Mouse (Mus musculus): ENCODE measurements around the gene Mta1. TPM values are rescaled to one million over a fixed set of nuclear protein-coding genes. Genes with fewer than 3 reads are reported as not detected.

Mta1 gene
- polyA plus RNA-seq, 1 experiment from 2014 or later = 22.9 TPM

GRCm38 (mm10) chr12:113100448-113101076 lies 2.5 kb downstream of the Mta1 start:
- DNase-seq (ENCODE audit: low spot score) = no peak
- Histone ChIP-seq H3K27me3 (ENCODE audit: low read depth, poor library complexity, severe bottlenecking) (no peaks in the 10 kb centered on the region), H3K4me1 (peaks cover 40% of the 10 kb centered on the region), H3K27ac (0 out of 2 replicates have a peak overlapping the region, but pooled peaks have one; percentile 20), H3K9me3 (replicated peaks) (no peaks in the 10 kb centered on the region), H3K4me3 (peak overlapping the region; percentile 97; the same call in 1 of the 2 replicates), H3K36me3 (peaks cover 58% of the 10 kb centered on the region)
- WGBS = 85% methylated on average over 5 of the region's 5 CpGs

GRCm38 (mm10) chr12:113101251-113101960 lies 3.3 kb downstream of the Mta1 start:
- H3K36me3 ChIP-seq = peaks cover 67% of the 10 kb centered on the region
- H3K27me3 ChIP-seq (ENCODE audit: low read depth, poor library complexity, severe bottlenecking) = no peaks in the 10 kb centered on the region
- peaks cover 40% of the 10 kb centered on the region for H3K4me1 ChIP-seq
- no peak for DNase-seq (ENCODE audit: low spot score)
- H3K4me3 ChIP-seq = no peak overlapping the region
- H3K27ac ChIP-seq = no peak overlapping the region
- WGBS = 91% methylated on average over 9 of the region's 9 CpGs
- no peaks in the 10 kb centered on the region for H3K9me3 ChIP-seq (replicated peaks)

- H3K9me3 ChIP-seq (replicated peaks) = no peaks in the 10 kb centered on the region
- DNase-seq (ENCODE audit: low spot score) = no peak
- peaks cover 39% of the 10 kb centered on the region for H3K4me1 ChIP-seq
- no peaks in the 10 kb centered on the region for H3K27me3 ChIP-seq (ENCODE audit: low read depth, poor library complexity, severe bottlenecking)
- H3K4me3 ChIP-seq = no peak overlapping the region
- no peak overlapping the region for H3K27ac ChIP-seq
- H3K36me3 ChIP-seq = peaks cover 76% of the 10 kb centered on the region
- WGBS = 70% methylated on average over 6 of the region's 6 CpGs
These were observed 4.4 kb downstream of the Mta1 start for GRCm38 (mm10) chr12:113102461-113102860.

GRCm38 (mm10) chr12:113103846-113104451 lies 5.9 kb downstream of the Mta1 start:
- H3K27ac ChIP-seq = no peak overlapping the region
- H3K4me3 ChIP-seq = no peak overlapping the region
- H3K9me3 ChIP-seq (replicated peaks) = no peaks in the 10 kb centered on the region
- WGBS = 85% methylated on average over 8 of the region's 8 CpGs
- H3K27me3 ChIP-seq (ENCODE audit: low read depth, poor library complexity, severe bottlenecking) = no peaks in the 10 kb centered on the region
- no peak for DNase-seq (ENCODE audit: low spot score)
- peaks cover 31% of the 10 kb centered on the region for H3K4me1 ChIP-seq
- H3K36me3 ChIP-seq = peaks cover 88% of the 10 kb centered on the region

- H3K9me3 ChIP-seq (replicated peaks) = no peaks in the 10 kb centered on the region
- peaks cover 80% of the 10 kb centered on the region for H3K36me3 ChIP-seq
- H3K4me1 ChIP-seq = 0 out of 2 replicates have a peak, but pooled peaks cover 9% of the 10 kb centered on the region
- H3K27ac ChIP-seq = no peak overlapping the region
- DNase-seq (ENCODE audit: low spot score) = no peak
- H3K27me3 ChIP-seq (ENCODE audit: low read depth, poor library complexity, severe bottlenecking) = no peaks in the 10 kb centered on the region
- 93% methylated on average over 6 of the region's 6 CpGs for WGBS
- no peak overlapping the region for H3K4me3 ChIP-seq
These were observed 8.3 kb downstream of the Mta1 start for GRCm38 (mm10) chr12:113106386-113106785.

- peaks cover 81% of the 10 kb centered on the region for H3K36me3 ChIP-seq
These were observed 9.5 kb downstream of the Mta1 start for GRCm38 (mm10) chr12:113107431-113108124.

GRCm38 (mm10) chr12:113108528-113109283 lies 10.6 kb downstream of the Mta1 start:
- H3K9me3 ChIP-seq (replicated peaks) = no peaks in the 10 kb centered on the region
- no peak for DNase-seq (ENCODE audit: low spot score)
- H3K4me3 ChIP-seq = no peak overlapping the region
- 0 out of 2 replicates have a peak, but pooled peaks cover 5% of the 10 kb centered on the region for H3K4me1 ChIP-seq
- 91% methylated on average over 17 of the region's 17 CpGs for WGBS
- H3K27me3 ChIP-seq (ENCODE audit: low read depth, poor library complexity, severe bottlenecking) = no peaks in the 10 kb centered on the region
- H3K36me3 ChIP-seq = peaks cover 81% of the 10 kb centered on the region
- no peak overlapping the region for H3K27ac ChIP-seq

More at GRCm38 (mm10) chr12:113107431-113108124, 9.5 kb downstream of the Mta1 start:
- H3K27ac ChIP-seq = no peak overlapping the region
- 87% methylated on average over 4 of the region's 4 CpGs for WGBS
- H3K4me1 ChIP-seq = 0 out of 2 replicates have a peak, but pooled peaks cover 9% of the 10 kb centered on the region
- no peaks in the 10 kb centered on the region for H3K27me3 ChIP-seq (ENCODE audit: low read depth, poor library complexity, severe bottlenecking)
- DNase-seq (ENCODE audit: low spot score) = no peak
- no peaks in the 10 kb centered on the region for H3K9me3 ChIP-seq (replicated peaks)
- no peak overlapping the region for H3K4me3 ChIP-seq

GRCm38 (mm10) chr12:113109801-113110200 lies 11.7 kb downstream of the Mta1 start:
- WGBS = 91% methylated on average over 10 of the region's 10 CpGs
- Histone ChIP-seq H3K4me1 (0 out of 2 replicates have a peak, but pooled peaks cover 5% of the 10 kb centered on the region), H3K4me3 (no peak overlapping the region), H3K27ac (no peak overlapping the region), H3K9me3 (replicated peaks) (no peaks in the 10 kb centered on the region), H3K36me3 (peaks cover 81% of the 10 kb centered on the region), H3K27me3 (ENCODE audit: low read depth, poor library complexity, severe bottlenecking) (no peaks in the 10 kb centered on the region)
- DNase-seq (ENCODE audit: low spot score) = no peak

GRCm38 (mm10) chr12:113114141-113114540 lies 16.1 kb downstream of the Mta1 start:
- H3K36me3 ChIP-seq = peaks cover 84% of the 10 kb centered on the region

GRCm38 (mm10) chr12:113114856-113115538 lies 16.9 kb downstream of the Mta1 start:
- H3K27me3 ChIP-seq (ENCODE audit: low read depth, poor library complexity, severe bottlenecking) = no peaks in the 10 kb centered on the region
- peaks cover 87% of the 10 kb centered on the region for H3K36me3 ChIP-seq
- WGBS = 86% methylated on average over 16 of the region's 16 CpGs
- no peak overlapping the region for H3K27ac ChIP-seq
- H3K4me3 ChIP-seq = no peak overlapping the region
- H3K9me3 ChIP-seq (replicated peaks) = no peaks in the 10 kb centered on the region
- no peaks in the 10 kb centered on the region for H3K4me1 ChIP-seq
- no peak for DNase-seq (ENCODE audit: low spot score)

More at GRCm38 (mm10) chr12:113114141-113114540, 16.1 kb downstream of the Mta1 start:
- H3K4me1 ChIP-seq = no peaks in the 10 kb centered on the region
- DNase-seq (ENCODE audit: low spot score) = no peak
- 92% methylated on average over 4 of the region's 4 CpGs for WGBS
- no peak overlapping the region for H3K27ac ChIP-seq
- no peaks in the 10 kb centered on the region for H3K9me3 ChIP-seq (replicated peaks)
- no peaks in the 10 kb centered on the region for H3K27me3 ChIP-seq (ENCODE audit: low read depth, poor library complexity, severe bottlenecking)
- H3K4me3 ChIP-seq = no peak overlapping the region

GRCm38 (mm10) chr12:113119516-113120410 lies 21.7 kb downstream of the Mta1 start:
- H3K36me3 ChIP-seq = peaks cover 98% of the 10 kb centered on the region
- H3K4me3 ChIP-seq = no peak overlapping the region
- H3K9me3 ChIP-seq (replicated peaks) = no peaks in the 10 kb centered on the region
- 88% methylated on average over 20 of the region's 20 CpGs for WGBS
- no peak overlapping the region for H3K27ac ChIP-seq
- H3K4me1 ChIP-seq = no peaks in the 10 kb centered on the region
- no peaks in the 10 kb centered on the region for H3K27me3 ChIP-seq (ENCODE audit: low read depth, poor library complexity, severe bottlenecking)
- peak; percentile 85 for DNase-seq (ENCODE audit: low spot score)

All from limb, embryonic 10.5 days (tissue).